Mouse (Mus musculus) T-helper 17 cell (primary cell): ENCODE results near the gene Wdr60.
"Not testable (repeated sequence)": the region's sequence is repeated elsewhere in the genome, so short reads cannot be mapped to it uniquely, and the experiment has no call there.

Source experiments
- in situ Hi-C, 2 experiments: fragments of 300-600 bp; cut with MboI, MseI; formaldehyde crosslinking; loops; 1 replicate in 1 of 2; 2 replicates in 1 of 2; pipeline ENCODE4 v1.15.1; 2025; ENCODE audit warnings: high pct_unique_total_duplicates in 2 of 2

The Wdr60 gene

DNA sequence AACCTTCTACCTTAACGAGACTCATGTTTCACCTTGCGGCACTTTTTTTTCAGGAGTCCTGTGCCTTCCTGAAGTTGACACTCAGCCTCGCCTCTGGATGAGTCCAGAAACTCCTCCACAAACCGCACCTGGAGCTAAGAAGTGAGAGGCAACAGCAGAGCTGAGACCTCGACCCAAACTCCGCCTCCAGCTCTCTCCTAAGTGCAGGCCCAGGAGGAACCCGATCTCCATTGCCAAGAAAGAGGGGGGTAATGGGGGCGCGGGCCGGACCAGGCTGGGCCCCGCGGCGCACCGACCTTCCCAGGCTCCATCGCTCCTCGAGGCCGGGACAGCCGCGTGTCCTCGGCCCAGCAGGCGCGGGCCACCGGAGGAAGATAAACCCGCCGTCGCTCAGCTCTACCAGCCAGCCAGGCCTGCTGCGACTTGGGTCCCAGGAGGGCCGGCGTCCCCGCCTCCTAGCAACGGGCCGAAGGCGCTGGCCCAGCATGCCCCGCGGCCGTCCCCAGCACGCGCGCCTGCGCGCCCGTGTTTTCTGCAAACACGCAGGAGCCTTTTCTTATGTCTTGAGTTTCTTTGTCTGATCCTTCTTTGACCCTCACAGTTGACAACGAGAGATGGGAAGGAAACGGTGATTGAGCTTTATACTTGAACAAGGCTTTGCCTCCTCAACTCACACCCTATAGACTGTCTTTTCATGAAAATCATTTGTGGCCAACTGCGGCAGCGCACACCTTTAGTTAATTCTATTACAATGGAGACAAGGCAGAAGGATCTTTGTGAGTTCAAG, at the start of gene Wdr60:
Wdr60 (minus strand) TSS at position 468 of the 787 bp plus-strand sequence.
- in situ Hi-C loops = no loop called here

DNA sequence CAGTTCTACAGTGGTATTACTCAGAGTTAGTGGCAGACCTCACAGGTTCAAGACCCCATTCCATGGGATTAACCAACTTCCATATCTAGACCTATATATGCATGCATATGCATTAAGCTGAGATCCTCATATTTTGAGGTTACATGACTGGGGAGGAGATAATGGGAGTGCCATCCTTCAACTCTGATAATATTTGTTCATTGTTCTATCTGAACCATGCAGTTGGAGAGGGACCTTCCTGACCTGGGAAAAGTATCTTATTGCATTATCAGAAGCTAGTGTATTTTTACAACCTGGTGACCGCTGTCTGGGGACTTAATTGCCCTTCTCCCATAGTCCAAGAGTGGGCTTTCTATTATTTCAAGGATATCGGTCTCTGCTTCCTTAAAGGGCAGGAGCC, 45.8 kb upstream of the Wdr60 start:
- in situ Hi-C loops = no loop called here

DNA sequence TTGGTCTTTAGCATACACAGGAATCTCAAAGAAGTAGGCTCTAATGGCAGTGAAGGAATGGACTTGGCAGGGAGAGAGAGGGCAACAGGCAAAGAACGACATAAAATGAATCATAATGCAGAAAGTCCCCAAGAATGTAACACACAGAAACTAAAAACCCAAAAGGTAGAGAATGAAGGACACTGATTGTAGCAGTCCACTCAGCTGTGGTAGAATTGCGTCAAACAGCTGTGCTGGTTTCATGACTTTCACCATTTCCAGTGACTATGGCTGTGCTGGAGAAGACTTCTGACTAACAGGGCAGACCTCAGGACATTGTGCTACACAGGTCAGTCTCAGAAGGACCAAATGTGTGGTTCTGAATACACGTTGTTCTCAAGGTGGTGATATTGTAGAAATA, 45.0 kb upstream of the Wdr60 start:
- in situ Hi-C loops = no loop called here

DNA sequence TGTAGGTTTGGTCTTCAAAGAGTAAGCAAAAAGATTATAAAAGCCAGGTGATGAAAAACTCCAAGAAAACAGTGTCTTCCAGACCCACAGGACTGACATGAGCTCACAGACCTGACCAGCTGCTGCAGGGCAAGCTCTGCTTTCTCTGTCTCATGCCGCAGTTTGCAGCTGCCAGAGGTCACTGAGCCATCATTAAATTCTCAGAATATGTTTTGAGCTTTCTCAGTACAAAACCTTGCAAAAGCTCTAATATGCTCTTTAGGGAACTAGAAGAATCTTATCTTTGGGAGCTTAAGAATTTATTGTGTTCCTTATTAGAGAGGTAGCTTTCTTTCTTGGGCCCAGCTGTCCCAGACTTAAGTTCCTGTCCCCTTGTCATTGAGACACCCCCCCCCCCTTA, 43.2 kb upstream of the Wdr60 start:
- in situ Hi-C loops = no loop called here

DNA sequence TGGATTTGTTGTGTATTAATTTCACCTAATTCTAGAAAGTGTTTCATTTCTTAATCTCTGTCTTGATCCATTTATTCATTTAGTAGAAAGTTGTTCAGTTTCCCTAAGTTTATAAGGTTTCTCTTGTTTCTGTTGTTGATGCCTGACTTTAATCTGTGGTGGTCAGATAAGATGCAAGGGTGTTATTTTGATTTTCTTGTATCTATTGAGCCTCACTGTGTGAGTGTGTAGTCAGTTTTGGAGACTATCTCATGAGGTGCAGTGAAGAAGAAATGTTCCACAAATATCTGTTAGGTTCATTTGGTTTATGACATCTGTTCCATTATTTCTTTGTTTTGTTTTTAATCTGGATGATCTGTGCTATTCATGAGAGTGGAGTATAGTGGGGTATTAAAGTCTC, 39.4 kb upstream of the Wdr60 start:
- in situ Hi-C loops = no loop called here

DNA sequence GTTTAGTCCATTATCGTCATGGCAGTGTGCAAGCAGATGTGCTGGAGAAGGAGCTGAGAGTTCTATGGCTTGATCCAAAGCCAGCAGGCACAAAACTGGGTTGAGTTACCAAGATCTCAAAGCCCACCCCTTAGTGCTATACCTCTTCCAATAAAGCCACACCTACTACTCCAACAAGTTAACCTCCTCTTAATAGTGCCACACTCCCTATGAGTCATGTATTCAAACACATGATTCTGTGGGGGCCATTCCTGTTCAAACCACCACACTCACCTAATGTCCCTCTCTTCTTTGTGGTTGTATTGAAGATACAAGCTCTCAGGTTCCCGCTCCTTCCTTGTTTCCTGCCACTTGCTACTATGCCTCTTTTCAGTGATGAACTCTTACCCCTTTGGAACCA, 37.1 kb upstream of the Wdr60 start:
- in situ Hi-C loops = no loop called here

DNA sequence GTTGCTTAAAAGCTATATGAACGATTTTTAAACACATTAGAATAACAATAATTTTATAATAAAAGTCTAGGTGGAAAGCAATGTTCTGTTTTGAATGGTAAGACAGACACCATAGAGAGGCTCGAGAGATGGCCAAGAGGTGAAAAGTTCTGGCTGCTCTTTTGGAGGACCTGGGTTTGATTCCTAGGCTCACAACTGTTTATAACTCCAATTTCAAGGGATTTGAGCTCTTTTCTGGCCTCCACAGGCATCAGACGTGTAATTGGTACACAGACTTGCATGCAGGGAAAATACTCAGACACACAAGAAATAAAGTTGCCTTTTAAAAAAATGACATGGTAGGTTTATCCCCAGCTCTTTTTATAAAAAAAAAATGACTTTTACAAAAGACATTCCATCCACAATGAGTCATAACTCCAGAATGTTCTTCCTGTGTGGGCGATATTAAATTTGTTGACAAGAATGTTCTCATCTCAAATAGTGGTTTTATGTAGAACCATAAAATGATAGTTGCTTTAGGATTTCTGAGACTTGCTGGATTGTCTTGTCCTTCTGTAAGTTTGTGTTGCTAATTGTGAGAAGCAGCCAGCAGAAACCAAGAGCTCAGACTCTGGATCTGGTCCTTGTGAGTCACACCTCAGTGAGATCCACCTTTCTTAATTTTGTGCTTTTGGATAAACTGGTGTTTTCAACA, 30.9 kb upstream of the Wdr60 start:
- in situ Hi-C loops = no loop called here

DNA sequence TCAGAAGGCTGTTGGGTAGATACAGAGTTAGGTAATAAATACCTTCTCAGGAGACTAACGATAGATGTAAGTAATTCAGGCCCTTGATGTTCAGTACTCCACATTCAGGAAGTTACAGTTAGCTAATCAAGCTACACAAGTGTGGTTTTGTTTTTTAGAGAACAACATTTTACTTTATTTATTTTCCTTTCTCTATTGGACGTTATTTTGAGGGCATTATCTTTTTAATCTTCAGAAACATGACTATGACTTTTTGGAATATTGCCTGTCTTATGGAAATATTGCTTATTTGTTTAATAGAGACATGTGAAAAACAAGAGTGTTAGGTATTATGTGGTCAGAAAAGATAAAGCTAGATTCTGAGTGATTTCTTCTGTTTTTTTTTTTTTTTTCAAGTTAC, 30.4 kb upstream of the Wdr60 start:
- in situ Hi-C loops = no loop called here

DNA sequence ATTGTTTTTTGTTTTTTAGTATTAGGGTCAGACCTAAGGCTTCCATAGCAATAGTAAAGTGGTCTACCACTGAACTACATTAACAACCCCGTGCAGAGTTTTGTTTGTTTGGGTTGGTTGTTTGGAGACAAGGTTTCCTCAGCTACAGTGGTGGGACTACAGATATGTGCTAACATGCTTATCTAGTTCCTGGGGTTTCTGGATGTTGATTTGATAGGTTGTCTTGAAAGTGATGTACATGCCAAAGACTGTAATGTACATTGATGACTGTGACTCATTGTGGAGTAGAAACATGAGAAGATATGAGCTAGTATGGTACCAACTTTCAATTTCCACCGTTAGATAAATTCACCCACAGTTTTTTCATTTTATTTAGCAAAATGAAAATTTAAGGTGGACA, 20.7 kb upstream of the Wdr60 start:
- in situ Hi-C loops = loop anchor here (5.0 to 10.0 kb wide), 2 partner anchors 121 to 124 kb away; partner anchors contain the start of gene Ncapg2 (in 2 of the 2)

DNA sequence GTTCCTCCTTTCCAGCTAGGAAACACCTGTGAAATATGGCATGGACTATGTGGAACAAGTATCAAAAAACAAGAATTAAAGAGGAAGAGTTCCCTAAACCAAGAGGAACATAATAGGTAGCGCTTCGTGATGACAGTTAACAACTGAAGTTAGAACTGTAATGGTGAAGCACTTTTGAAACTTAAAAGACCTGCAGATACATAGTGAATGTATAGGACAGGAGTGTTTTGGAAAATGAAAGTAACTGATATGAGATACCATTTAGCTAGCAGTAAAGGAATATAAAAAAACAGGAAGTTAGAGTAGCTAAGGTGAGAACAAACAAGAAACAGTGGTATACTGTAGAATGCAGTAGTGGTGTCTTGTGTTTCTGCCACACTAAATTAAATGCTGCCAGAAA, 20.0 kb upstream of the Wdr60 start:
- in situ Hi-C loops = loop anchor here (5.0 to 10.0 kb wide), 2 partner anchors 122 to 124 kb away; partner anchors contain the start of gene Ncapg2 (in 2 of the 2)

DNA sequence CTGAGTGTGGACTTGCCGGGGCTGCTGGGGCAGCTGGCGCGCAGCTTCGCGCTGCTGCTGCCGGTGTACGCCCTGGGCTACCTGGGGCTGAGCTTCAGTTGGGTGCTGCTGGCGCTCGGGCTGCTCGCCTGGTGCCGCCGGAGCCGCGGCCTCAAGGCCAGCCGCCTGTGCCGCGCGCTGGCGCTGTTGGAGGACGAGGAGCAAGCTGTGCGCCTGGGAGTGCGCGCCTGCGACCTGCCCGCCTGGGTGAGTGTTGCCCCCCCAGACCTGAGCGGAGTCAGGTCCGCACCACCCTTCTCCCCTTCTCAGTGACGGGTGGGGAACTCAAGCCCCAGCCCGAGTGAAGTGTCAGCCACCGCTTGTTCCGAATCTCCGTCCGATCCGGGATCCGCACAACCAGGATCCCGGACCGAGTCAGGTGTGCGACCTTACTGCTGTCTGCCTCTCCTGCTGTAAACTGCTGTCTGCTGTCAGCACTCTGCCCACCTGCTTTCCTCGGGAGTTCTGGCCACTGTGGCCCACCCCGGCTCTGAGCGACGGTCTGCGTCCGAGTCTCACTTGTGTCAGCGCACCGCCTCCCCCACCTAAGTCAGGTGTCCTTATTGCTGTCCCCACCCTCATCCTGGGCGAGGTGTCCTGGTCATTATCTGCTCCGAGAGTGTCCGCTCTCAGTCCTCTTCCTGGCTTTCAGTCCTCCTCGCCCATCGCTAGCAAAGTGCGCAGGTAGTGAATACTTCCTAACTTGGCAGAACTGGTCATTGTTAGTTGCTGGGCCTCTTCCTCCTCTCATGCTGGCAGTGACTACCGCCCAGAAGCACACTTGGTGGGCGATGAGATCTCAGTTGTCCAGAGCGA, 18.8 kb upstream of the Wdr60 start:
- in situ Hi-C loops = loop anchor here (5.0 to 10.0 kb wide), 2 partner anchors 123 to 126 kb away; partner anchors contain the start of gene Ncapg2 (in 2 of the 2)

DNA sequence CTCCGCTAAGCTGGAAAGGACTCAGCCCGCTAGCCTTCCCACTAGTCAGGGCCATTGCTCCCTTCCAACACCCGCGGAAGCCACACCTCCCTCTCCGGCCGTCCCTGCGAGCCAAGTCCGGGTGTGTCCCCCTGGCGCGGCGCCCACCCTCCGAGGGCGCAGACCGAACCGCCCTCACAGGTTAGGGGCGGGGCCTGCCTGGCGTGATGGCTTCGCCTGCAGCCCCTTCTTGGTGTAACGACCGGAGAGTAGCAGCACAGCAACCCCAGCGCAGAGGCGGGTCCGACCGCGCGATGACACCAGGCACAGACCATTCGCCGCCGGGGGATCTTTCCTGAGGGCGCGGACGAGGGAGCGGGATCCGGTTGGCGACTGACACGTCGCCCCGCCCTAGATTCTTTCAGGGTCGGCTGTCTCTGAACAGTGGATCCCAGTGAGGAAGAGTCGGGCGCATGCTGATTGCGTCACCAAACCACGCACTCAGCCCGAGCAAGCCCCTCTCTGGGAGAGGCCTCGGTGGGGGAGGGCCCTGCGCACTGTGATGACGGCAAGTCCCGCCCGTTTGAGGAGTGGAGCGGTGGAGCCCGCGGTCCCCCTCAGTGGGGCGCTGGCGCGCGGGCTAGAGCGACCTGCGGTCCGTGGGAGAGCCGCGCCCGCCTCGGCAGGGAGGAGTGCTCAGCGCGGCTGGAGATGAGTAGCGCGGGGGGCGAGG, 18.0 kb upstream of the Wdr60 start, which contains the start of gene Esyt2:
Esyt2 (plus strand) TSS at position 544 of the 712 bp plus-strand sequence.
- in situ Hi-C loops = loop anchor here (5.0 to 10.0 kb wide), 2 partner anchors 124 to 126 kb away; partner anchors contain the start of gene Ncapg2 (in 2 of the 2)

DNA sequence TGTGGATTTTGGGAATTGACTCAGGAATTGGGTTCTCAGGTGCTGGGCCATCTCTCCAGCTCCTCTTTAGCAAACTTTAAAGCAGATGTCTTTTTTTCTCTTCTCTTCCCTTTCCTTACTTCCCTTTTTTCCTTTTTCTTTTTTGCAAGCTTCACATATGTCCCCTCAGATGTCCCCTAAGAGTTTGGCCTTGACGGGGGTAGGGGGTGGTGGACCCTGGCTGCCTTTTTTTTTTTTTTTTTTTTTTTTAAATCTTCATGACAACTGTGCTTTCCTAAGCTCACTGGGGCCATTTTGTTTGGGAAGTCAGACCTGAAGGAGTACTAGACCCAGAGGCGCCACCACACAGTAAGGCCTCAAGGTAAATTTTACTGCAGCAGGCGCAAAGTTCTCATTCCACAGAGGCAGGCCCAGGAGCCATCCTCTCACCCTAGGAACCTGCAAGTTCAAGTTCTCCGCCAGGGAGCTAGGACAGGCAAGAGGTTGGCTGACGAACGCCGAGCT, 17.4 kb upstream of the Wdr60 start:
- in situ Hi-C loops = loop anchor here (5.0 to 10.0 kb wide), 2 partner anchors 125 to 127 kb away; partner anchors contain the start of gene Ncapg2 (in 2 of the 2)

DNA sequence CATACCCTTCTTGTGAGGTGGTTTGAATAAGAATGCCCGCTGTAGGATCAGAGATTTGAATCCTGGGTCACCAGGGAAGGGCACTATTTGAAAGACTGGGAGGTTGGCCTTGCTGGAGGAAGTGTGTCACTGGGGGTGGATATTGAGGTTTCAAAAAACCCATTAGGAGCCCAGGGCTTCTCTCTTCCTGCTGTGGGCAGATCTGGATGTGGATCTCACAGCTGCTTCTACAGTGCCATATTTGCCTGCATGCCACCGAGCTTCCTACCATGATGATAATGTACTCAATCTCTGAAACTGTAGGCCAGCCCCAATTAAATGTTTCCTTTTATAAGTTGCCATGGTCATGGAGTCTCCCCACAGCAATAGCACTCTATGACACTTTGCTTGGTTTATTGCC, 16.4 kb upstream of the Wdr60 start:
- in situ Hi-C loops = no loop called here

DNA sequence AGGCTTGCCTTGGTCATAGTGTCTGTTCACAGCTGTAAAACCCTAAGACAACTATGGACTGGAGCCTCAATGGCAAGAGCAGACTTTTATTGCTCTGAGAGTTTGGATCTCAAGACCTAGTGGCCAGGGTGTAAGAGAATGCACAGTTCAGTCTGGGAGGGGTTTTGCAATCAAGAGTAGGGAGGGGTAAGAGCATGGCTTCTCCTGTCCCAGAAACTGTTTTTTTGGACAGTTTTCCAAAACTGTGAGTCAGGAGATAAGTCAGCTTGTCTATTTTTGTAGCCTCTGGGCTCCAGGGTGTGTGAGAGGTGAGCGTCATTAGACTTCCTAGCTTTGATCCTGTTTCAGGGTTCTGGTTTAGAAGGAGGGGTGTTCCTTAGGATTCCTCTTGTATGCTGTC, 15.7 kb upstream of the Wdr60 start:
- in situ Hi-C loops = no loop called here

DNA sequence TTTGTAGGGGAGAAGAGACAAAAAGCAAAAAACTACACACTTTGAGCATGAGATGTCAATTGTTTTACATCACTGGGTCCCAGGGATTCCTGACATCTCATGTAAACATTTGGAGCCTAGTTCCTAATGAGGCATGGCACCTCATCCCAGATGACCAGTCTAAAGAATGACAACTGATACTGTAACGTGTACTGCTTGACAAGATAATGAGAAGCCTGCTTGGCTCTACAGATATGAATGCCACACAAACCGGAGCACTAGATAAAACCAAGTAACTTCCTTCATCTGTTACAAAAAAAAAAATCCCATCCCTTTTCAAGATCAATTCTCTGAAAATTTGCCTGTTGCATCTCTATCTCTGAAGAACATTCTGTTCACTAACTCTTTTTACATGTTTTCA, 14.1 kb upstream of the Wdr60 start:
- in situ Hi-C loops = no loop called here

DNA sequence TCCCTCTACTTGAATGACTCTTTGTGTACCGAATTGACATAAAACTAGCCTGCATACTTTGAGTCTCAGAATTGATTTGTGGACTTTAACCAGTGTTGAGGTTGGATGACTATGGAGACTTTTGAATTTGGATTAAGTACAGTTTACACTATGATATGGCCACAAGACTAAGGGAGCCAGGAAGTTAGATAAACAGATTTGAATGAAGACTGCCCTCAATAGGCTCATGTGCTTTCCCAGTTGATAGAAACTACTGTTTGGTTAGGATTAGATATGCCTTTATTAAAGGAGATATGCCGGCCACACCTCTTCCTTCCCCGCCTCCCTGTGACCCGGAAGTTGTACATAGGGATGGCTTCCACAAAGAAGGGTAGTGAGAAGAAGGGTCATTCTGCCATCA, 12.8 kb upstream of the Wdr60 start:
- in situ Hi-C loops = no loop called here

DNA sequence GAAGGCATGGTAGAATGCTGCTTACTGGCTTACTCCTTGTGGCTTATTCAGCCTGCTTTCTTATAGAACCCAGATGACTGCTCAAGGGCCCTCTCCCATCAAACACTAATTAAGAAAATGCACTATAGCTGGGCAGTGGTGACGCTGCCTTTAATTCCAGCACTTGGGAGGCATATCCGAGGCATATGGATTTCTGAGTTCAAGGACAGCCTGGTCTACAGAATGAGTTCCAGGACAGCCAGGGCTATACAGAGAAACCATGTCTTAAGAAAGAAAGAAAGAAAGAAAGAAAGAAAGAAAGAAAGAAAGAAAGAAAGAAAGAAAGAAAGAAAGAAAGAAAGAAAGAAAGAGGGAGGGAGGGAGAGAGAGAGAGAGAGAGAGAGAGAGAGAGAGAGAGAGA, 12.3 kb upstream of the Wdr60 start, which contains the start of gene Gm11027:
Gm11027 (plus strand) TSS at position 301 of the 400 bp plus-strand sequence.
- in situ Hi-C loops = not testable (repeated sequence)

DNA sequence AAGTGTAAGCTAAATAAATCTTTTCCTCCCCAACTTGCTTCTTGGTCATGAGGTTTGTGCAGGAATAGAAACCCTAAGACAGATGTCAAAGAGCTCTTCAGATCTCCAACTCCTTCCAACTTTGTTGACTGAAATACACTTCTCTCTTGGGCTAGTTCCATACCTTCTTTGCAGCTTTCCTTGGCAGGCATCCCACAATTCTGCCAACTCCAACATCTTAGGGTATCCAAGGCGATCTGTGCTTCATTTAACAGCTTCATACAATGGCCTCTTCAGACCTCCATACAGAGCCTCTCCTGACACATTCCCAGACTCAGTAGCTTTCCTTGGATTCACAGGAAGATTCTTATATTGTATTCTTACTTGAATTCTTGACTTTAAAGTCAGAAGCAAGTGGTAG, 10.9 kb upstream of the Wdr60 start:
- in situ Hi-C loops = no loop called here

DNA sequence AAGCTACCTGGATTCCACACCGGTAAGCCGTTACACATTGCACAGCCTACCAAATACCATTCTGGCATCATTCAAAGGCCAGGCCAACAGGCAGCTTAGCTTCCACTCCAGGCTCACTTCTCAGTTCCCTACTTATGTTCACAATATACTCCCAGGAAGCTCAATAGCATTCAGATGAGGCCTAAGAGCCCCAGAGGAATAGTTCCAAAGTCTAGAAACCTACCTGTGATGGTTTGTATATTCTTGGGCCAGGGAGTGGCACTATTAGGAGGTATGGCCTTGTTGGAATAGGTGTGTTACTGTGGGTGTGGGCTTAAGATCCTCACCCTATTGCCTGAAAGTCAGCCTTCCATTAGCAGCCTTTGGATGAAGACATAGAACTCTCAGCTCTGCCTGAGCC, 8.2 kb upstream of the Wdr60 start:
- in situ Hi-C loops = no loop called here

DNA sequence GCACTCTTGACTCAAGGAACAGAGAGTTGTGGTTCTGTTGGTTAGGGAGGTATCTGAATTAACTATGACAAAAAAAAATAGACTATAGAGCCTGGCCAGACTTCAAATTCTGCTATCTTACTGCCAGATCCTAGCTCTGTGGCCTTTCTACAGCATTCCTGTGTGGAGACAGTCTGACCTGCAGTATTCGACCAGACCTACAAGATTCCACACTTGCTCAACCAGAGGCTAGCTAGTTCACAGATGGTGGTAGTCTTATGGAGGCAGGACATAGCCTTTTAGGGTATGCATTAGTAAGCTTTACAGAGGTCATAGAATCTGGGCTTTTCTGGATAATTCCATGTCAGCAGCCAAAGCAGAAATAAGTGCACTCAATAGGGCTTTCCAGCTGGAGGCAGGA, 7.7 kb upstream of the Wdr60 start:
- in situ Hi-C loops = no loop called here
